Mouse (Mus musculus) bone marrow, adult 2 months (tissue): Measurements from ENCODE around the gene Dennd2a. TPM values are rescaled to one million over a fixed set of nuclear protein-coding genes. Genes with fewer than 3 reads are reported as not detected.

Source experiments
- H3K27ac ChIP-seq: fragments of 200-500 bp; 2 replicates; pipeline ENCODE4 v1.5.1; 2012; ENCODE audit warnings: low read depth, mild to moderate bottlenecking, control low read depth, inconsistent platforms, low read length; ENCODE audit not compliant: control insufficient read depth, poor library complexity, insufficient read depth
- H3K4me1 ChIP-seq: fragments of 200-500 bp; 2 replicates; pipeline ENCODE4 v1.6.1; 2011; ENCODE audit warnings: low read length; ENCODE audit not compliant: control insufficient read depth, insufficient read depth
- H3K4me3 ChIP-seq: fragments of 200-500 bp; replicated peaks from 2 replicates; pipeline ENCODE3; 2011; ENCODE audit warnings: mild to moderate bottlenecking, low read depth, low read length, control low read depth; ENCODE audit not compliant: control insufficient read depth
- CTCF ChIP-seq: fragments of 200-500 bp; IDR thresholded peaks from 2 replicates; pipeline ENCODE4 v1.5.1; 2011; ENCODE audit warnings: low read length, control low read depth; ENCODE audit not compliant: control insufficient read depth, insufficient read depth
- POLR2A ChIP-seq: fragments of 200-500 bp; IDR thresholded peaks from 2 replicates; pipeline ENCODE4 v1.6.1; 2011; ENCODE audit warnings: low read depth, mild to moderate bottlenecking, control low read depth, low read length, borderline replicate concordance; ENCODE audit not compliant: control insufficient read depth
- whole genome bisulfite sequencing: fragments of 180-500 bp; shearing (Covaris S2); methylation state at CpG from one replicate; pipeline ENCODE4 v1.1.7; 2018; 5-methylcytosine and 5-hydroxymethylcytosine counted together
- polyA plus RNA-seq: library from polyadenylated mRNA; stranded (reverse); fragments of >200 nt; gene quantifications from 2 replicates; pipeline ENCODE4 v1.2.4, GENCODE M21; 2011; ENCODE audit warnings: low replicate concordance; ENCODE audit not compliant: missing spikeins, insufficient read depth, insufficient read length

The Dennd2a gene
- polyA plus RNA-seq: 1.3 and 1.9 TPM in 2 replicates

- no peak for TF ChIP-seq CTCF
- TF ChIP-seq POLR2A: no peak
- Histone ChIP-seq H3K4me3 (peak within 1 kb of the TSS; percentile 39), H3K27ac (peak within 1 kb of the TSS; percentile 25; the same call in 1 of the 2 replicates), H3K4me1 (no peaks in the 10 kb centered on the region; the same call in 1 of the 2 replicates)
- 5% methylated on average over 50 of the region's 50 CpGs for WGBS
Measured at GRCm38 (mm10) chr6:39557723-39558261, at the start of gene Dennd2a. Gene Dennd2a (minus strand): TSS chr6:39557867.

DNA sequence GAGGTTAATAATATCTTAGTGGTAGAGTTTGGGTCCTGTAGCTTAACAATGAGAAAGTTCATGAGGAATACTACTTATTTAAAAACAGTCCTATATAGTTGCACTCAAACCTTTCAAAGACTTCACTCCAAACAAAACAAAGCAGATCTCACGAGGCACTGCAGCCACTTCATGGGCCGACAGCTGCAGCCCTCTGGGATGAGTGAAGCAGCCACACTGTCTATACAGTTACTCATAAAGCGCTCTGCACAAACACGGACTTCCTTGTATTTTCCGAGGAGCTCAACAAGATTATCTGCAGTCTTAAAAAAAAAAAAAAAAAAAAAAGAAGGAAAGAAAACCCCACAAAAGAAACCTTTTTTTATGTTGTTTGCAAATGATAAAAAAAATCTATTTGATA, 49.7 kb upstream of the Dennd2a start:
- Histone ChIP-seq H3K4me3 (no peak overlapping the region), H3K27ac (no peak overlapping the region), H3K4me1 (no peaks in the 10 kb centered on the region)
- no peak for TF ChIP-seq POLR2A
- TF ChIP-seq CTCF: no peak
- WGBS: 76% methylated on average over 5 of the region's 5 CpGs

DNA sequence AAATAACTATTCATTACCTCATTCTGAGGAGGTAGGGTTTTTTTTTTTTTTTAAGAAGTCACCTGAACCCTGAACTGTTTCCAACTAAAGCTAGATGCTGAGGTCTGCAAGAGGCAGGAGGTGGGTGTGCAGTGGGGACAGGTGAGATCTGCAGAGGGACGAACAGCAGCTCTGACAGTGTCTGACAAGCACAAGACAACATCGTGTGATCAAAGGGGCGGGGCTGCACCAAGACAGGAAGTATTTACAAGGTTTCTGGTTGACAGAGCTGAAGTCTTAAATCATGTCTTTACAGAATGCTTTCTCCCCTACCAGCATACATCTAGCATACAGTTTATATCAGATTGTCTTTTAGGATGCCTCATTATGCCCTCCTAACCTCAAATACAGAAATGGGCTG, 49.2 kb upstream of the Dennd2a start:
- no peak overlapping the region for H3K4me3 ChIP-seq
- TF ChIP-seq CTCF (no peak), POLR2A (no peak)
- 25% methylated on average over 3 of the region's 3 CpGs for WGBS

DNA sequence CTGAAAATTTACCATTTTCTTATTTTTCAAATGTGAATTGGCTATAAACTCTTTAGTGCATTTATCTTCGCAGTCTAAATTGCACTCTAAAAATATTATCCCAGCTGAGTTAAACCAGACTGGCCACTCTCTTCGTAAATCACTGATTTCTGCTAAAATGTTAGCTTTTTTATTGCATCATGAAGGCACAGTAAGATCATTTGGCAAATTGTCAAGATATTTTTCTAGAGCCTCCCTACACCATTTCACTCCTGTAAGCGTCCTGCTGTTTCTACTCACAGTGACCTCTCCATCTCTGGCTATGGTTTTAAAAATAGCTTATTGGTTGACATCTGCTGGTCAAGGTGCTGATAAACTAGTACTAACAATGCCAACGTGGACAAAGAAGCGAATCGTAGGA, 48.4 kb upstream of the Dennd2a start:
- Histone ChIP-seq H3K27ac (no peak overlapping the region), H3K4me3 (no peak overlapping the region), H3K4me1 (no peaks in the 10 kb centered on the region)
- TF ChIP-seq POLR2A: no peak
- TF ChIP-seq CTCF: no peak
- 83% methylated on average over 6 of the region's 6 CpGs for WGBS

More for the DNA sequence above, 49.2 kb upstream of the Dennd2a start:
- Histone ChIP-seq H3K4me1 (no peaks in the 10 kb centered on the region), H3K27ac (no peak overlapping the region)

DNA sequence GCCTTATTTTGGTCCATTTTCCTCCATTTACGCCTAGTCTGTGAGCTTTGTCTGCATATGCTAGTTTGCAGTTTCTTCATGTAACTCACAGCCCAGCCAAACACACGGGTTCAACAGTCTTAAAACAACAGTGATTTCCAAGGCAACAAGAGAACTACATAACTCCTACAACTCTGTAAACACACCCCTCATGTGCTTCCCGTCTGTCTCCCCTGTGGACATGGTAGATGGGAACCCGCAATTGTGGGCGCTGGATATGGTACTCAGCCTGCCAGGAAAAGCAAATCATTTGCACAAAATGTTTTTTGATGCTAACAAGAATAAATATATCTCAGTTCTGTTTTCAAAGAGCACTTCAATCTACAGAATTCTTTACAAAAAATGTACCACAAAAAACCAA, 46.9 kb upstream of the Dennd2a start:
- TF ChIP-seq CTCF (no peak), POLR2A (no peak)
- H3K4me3 ChIP-seq: no peak overlapping the region
- no peak overlapping the region for H3K27ac ChIP-seq
- WGBS: 88% methylated on average over 5 of the region's 5 CpGs
- no peaks in the 10 kb centered on the region; the same call in 1 of the 2 replicates for H3K4me1 ChIP-seq

DNA sequence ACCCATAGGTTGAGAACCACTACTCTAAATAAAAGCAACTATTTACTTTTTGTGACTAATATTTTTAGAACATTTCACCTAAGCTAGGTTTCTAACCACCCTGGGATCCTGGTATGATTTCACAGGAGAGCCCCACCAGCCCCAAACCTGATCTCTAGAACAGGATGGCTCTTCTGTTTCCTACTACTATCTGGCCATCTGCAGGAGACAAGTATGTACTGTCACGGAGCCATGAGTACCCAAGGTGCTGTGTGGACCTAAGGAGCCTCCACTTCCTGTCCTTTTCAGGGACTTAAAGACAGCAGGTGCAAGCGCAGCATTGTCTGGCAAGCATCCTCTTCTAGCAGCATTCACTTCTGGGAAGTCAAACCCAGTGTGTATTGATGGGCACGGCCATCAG, 44.2 kb upstream of the Dennd2a start:
- no peak overlapping the region for H3K4me3 ChIP-seq
- no peaks in the 10 kb centered on the region; the same call in 1 of the 2 replicates for H3K4me1 ChIP-seq
- no peak overlapping the region for H3K27ac ChIP-seq
- 41% methylated on average over 3 of the region's 3 CpGs for WGBS
- TF ChIP-seq POLR2A (no peak), CTCF (no peak)

DNA sequence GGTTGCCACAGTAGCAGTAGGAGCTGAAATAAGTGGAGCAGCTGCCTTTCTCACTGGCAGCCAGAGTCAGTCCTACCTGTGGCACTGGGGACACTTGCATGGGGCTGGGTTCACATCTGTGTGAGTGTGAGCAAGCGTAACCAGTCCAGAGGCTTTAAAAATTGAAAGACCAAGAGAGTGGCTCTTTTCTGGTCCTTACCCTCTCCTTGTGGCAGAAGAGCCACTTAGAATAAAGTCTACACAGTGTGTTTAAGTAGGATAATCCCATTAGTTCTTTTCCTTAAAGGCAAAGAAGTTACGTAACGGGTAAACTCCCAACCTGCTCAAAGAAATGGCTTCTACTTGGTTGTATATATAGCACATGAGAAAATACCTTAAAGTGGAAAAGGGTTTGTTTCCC, 43.2 kb upstream of the Dennd2a start:
- no peak overlapping the region for H3K4me3 ChIP-seq
- H3K4me1 ChIP-seq: no peaks in the 10 kb centered on the region; the same call in 1 of the 2 replicates
- 86% methylated on average over 3 of the region's 3 CpGs for WGBS
- H3K27ac ChIP-seq: no peak overlapping the region
- TF ChIP-seq POLR2A (no peak), CTCF (no peak)

DNA sequence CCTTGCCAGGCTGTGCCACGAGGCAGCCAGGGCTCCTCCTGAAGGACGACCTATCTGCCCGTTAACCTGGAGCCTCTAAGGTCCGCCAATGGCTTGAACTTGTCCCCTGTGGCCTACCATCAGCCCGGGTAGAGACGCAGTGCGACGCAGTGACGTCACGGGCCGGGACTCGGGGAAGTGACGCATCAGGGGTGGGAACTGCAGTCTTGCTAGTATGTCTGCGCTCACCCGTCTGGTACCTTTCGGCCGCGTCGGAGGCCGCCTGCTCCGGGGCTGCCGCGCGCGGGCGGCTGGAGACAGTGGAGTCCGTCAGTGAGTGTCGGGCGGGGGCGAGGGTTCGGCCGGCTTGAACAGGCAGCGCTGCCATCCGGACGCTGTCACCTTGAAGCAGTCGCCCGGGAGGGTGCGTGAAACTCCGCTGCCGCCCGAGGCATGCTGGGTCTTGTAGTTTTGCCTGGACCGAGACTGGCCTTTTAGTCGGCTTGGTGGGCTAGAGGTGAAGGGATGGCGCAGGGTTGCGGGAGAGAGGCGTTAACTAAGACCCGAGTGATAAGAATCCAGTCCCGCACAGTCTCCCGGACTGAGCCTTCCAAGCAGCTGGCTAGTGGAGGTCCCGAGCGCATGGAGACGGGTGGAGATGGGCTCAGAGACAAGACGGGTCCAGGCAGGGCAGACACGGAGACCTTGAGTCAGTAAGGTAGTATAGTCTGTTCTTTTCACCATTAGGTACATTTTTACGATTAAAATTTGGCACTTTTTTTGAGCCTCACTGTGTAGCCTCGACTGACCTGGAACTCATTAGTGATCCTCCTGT, 34.9 kb upstream of the Dennd2a start, which contains the start of gene Ndufb2:
Ndufb2 (plus strand) TSS at position 174 of the 814 bp plus-strand sequence.
- WGBS: under 1% methylated on average over 56 of the region's 56 CpGs
- TF ChIP-seq POLR2A: peak; percentile 78; the same call in 1 of the 2 replicates
- TF ChIP-seq CTCF: 0 out of 2 replicates have a peak, but pooled peaks have one; percentile 4
- Histone ChIP-seq H3K27ac (peak within 1 kb of the TSS; percentile 84), H3K4me1 (peaks cover 1% of the 10 kb centered on the region; the same call in 1 of the 2 replicates), H3K4me3 (peak within 1 kb of the TSS; percentile 91)

DNA sequence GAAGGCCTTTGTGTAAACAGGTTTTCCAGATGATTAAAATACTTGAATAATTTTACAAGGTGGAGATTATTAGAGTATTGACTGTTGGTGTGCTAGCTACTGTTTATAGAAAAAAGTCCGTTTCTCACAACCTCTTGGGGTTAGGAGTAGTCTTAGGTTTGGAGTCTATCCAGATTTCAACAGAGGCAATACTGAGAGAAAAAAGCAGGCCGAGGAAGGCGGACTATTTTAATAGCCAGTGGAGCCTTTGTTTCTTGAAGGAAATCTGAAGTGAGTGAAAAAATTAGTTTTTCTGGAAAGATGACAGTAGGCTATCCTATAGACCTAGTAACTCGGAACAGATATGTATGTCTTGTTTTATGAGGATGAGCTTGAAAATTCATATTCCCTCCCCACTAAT, 33.8 kb upstream of the Dennd2a start:
- Histone ChIP-seq H3K27ac (no peak overlapping the region), H3K4me3 (no peak overlapping the region), H3K4me1 (peaks cover 1% of the 10 kb centered on the region; the same call in 1 of the 2 replicates)
- TF ChIP-seq POLR2A: no peak
- TF ChIP-seq CTCF: no peak
- WGBS: 87% methylated on average over 4 of the region's 4 CpGs
